Mouse (Mus musculus) macrophage (primary cell): Measurements from ENCODE around the gene Mob3b. TPM values are rescaled to one million over a fixed set of nuclear protein-coding genes. Genes with fewer than 3 reads are reported as not detected.

Experiments used
- H3K27ac ChIP-seq: fragments of 350-480 bp; formaldehyde crosslinking; 2 replicates; pipeline ENCODE4 v1.9.0; 2021
- H3K36me3 ChIP-seq: fragments of 350-480 bp; formaldehyde crosslinking; 2 replicates; pipeline ENCODE4 v1.9.0; 2021; ENCODE audit errors: inconsistent target
- H3K4me3 ChIP-seq: fragments of 350-480 bp; formaldehyde crosslinking; 2 replicates; pipeline ENCODE4 v1.9.0; 2021; ENCODE audit errors: inconsistent target
- H3K79me2 ChIP-seq: fragments of 350-480 bp; formaldehyde crosslinking; 2 replicates; pipeline ENCODE4 v1.9.0; 2021; ENCODE audit errors: inconsistent target
- WGBS: methylation state at CpG from one replicate; pipeline ENCODE4 v1.1.7; 2026; ENCODE audit warnings: inconsistent platforms; ENCODE audit not compliant: missing documents; 5-methylcytosine and 5-hydroxymethylcytosine counted together
- polyA plus RNA-seq: library from polyadenylated mRNA; stranded (reverse); fragments of 250-400 nt; gene quantifications from 3 replicates; pipeline ENCODE4 v1.2.4, GENCODE M21; 2018; ENCODE audit warnings: inconsistent platforms

The Mob3b gene
- polyA plus RNA-seq, 1 experiment from 2014 or later = 1.3 TPM

GRCm38 (mm10) chr4:35165275-35165674 lies 8.0 kb upstream of the Mob3b start:
- Histone ChIP-seq H3K27ac (peak overlapping the region; percentile 34), H3K79me2 (no peaks in the 10 kb centered on the region), H3K36me3 (no peaks in the 10 kb centered on the region), H3K4me3 (no peak overlapping the region)
- 19% methylated on average over 2 of the region's 2 CpGs for WGBS

- Histone ChIP-seq H3K4me3 (no peak overlapping the region), H3K27ac (no peak overlapping the region), H3K36me3 (no peaks in the 10 kb centered on the region), H3K79me2 (no peaks in the 10 kb centered on the region)
- 49% methylated on average over 11 of the region's 11 CpGs for WGBS
These were observed 531 bp upstream of the Mob3b start for GRCm38 (mm10) chr4:35157815-35158214.

GRCm38 (mm10) chr4:35156149-35156611 lies 1.1 kb downstream of the Mob3b start:
- 2% methylated on average over 26 of the region's 26 CpGs for WGBS
- H3K27ac ChIP-seq = no peak overlapping the region
- no peaks in the 10 kb centered on the region for H3K79me2 ChIP-seq
- H3K36me3 ChIP-seq = no peaks in the 10 kb centered on the region
- H3K4me3 ChIP-seq = peak overlapping the region; percentile 76

- H3K36me3 ChIP-seq = no peaks in the 10 kb centered on the region
- no peak overlapping the region for H3K27ac ChIP-seq
- 39% methylated on average over 18 of the region's 20 CpGs for whole genome bisulfite sequencing
- H3K4me3 ChIP-seq = peak overlapping the region; percentile 76
- H3K79me2 ChIP-seq = no peaks in the 10 kb centered on the region
These were observed 2.0 kb downstream of the Mob3b start for GRCm38 (mm10) chr4:35155132-35155922.

- WGBS = 91% methylated on average over 3 of the region's 3 CpGs
- Histone ChIP-seq H3K36me3 (no peaks in the 10 kb centered on the region), H3K27ac (no peak overlapping the region), H3K79me2 (no peaks in the 10 kb centered on the region), H3K4me3 (no peak overlapping the region)
These were observed 3.2 kb downstream of the Mob3b start for GRCm38 (mm10) chr4:35154051-35154450.

GRCm38 (mm10) chr4:35151756-35152155 lies 5.5 kb downstream of the Mob3b start, which contains the start of gene Ifnk:
Ifnk (plus strand) TSS chr4:35152056.
- Histone ChIP-seq H3K79me2 (no peaks in the 10 kb centered on the region), H3K36me3 (no peaks in the 10 kb centered on the region), H3K4me3 (no peak within 1 kb of the TSS), H3K27ac (no peak within 1 kb of the TSS)
- WGBS = 94% methylated on average over 4 of the region's 4 CpGs

- Histone ChIP-seq H3K27ac (no peak overlapping the region), H3K36me3 (no peaks in the 10 kb centered on the region), H3K79me2 (no peaks in the 10 kb centered on the region), H3K4me3 (no peak overlapping the region)
- WGBS = 92% methylated on average over 3 of the region's 3 CpGs
These were observed 6.6 kb downstream of the Mob3b start for GRCm38 (mm10) chr4:35150706-35151105.

GRCm38 (mm10) chr4:35148326-35148725 lies 9.0 kb downstream of the Mob3b start:
- WGBS = 93% methylated on average over 4 of the region's 4 CpGs
- H3K27ac ChIP-seq = no peak overlapping the region
- H3K36me3 ChIP-seq = no peaks in the 10 kb centered on the region
- H3K4me3 ChIP-seq = no peak overlapping the region
- H3K79me2 ChIP-seq = no peaks in the 10 kb centered on the region

GRCm38 (mm10) chr4:35146597-35146996 lies 10.7 kb downstream of the Mob3b start:
- Histone ChIP-seq H3K36me3 (no peaks in the 10 kb centered on the region), H3K79me2 (no peaks in the 10 kb centered on the region), H3K4me3 (no peak overlapping the region), H3K27ac (no peak overlapping the region)
- 95% methylated on average over 5 of the region's 5 CpGs for WGBS

GRCm38 (mm10) chr4:35145726-35146125 lies 11.6 kb downstream of the Mob3b start:
- 93% methylated on average over 10 of the region's 10 CpGs for WGBS
- Histone ChIP-seq H3K79me2 (no peaks in the 10 kb centered on the region), H3K4me3 (no peak overlapping the region), H3K27ac (no peak overlapping the region), H3K36me3 (no peaks in the 10 kb centered on the region)

- H3K36me3 ChIP-seq = no peaks in the 10 kb centered on the region
- 97% methylated on average over 12 of the region's 12 CpGs for WGBS
These were observed 13.7 kb downstream of the Mob3b start for GRCm38 (mm10) chr4:35143472-35144102.

GRCm38 (mm10) chr4:35140317-35140716 lies 17.0 kb downstream of the Mob3b start:
- Histone ChIP-seq H3K4me3 (no peak overlapping the region), H3K79me2 (no peaks in the 10 kb centered on the region), H3K36me3 (no peaks in the 10 kb centered on the region), H3K27ac (no peak overlapping the region)
- WGBS = 25% methylated on average over 6 of the region's 6 CpGs

More at GRCm38 (mm10) chr4:35143472-35144102, 13.7 kb downstream of the Mob3b start:
- no peaks in the 10 kb centered on the region for H3K79me2 ChIP-seq
- no peak overlapping the region for H3K4me3 ChIP-seq
- no peak overlapping the region for H3K27ac ChIP-seq

- no peak overlapping the region for H3K27ac ChIP-seq
- WGBS = 39% methylated on average over 6 of the region's 6 CpGs
- H3K79me2 ChIP-seq = no peaks in the 10 kb centered on the region
- no peak overlapping the region for H3K4me3 ChIP-seq
- no peaks in the 10 kb centered on the region for H3K36me3 ChIP-seq
These were observed 19.2 kb downstream of the Mob3b start for GRCm38 (mm10) chr4:35138077-35138476.

- Histone ChIP-seq H3K27ac (no peak overlapping the region), H3K4me3 (no peak overlapping the region), H3K79me2 (no peaks in the 10 kb centered on the region), H3K36me3 (no peaks in the 10 kb centered on the region)
- 77% methylated on average over 8 of the region's 8 CpGs for WGBS
These were observed 20.3 kb downstream of the Mob3b start for GRCm38 (mm10) chr4:35136996-35137395.

- WGBS = 91% methylated on average over 4 of the region's 4 CpGs
- Histone ChIP-seq H3K4me3 (no peak overlapping the region), H3K36me3 (no peaks in the 10 kb centered on the region), H3K27ac (no peak overlapping the region), H3K79me2 (no peaks in the 10 kb centered on the region)
These were observed 21.5 kb downstream of the Mob3b start for GRCm38 (mm10) chr4:35135806-35136205.
